Comparison of ENCODE assay signal across 22 mouse cellular contexts in genomic region chr12:28181265-28181664, GRCm38 (mm10).
DNase-seq lines count a peak whose midpoint lies in the region; ATAC-seq and TF ChIP-seq lines count a peak whose summit lies in the region.
"Had no signal": no experiment of that assay in that cellular context is flagged by ENCODE, and none has a peak within 500 bp of the region (broad histone marks: within the 10 kb centered on the region; RNA-seq: fewer than 3 reads in every experiment).

No protein-coding gene starts in this region.

- H3K4me1 ChIP-seq in liver, adult 2 months (ENCODE audit: control insufficient read depth, insufficient read depth, low read length): no peaks in the 10 kb centered on the region
- no peaks in the 10 kb centered on the region for H3K4me1 ChIP-seq in stomach, postnatal 0 days (replicated peaks; ENCODE audit: control insufficient read depth, insufficient read depth)
- H3K4me1 ChIP-seq: embryonic facial prominence, embryonic 10.5 days; forebrain, embryonic 12.5 days; heart, embryonic 15.5 days; midbrain, embryonic 10.5 days had no signal

- no peak for DNase-seq in gastrocnemius, adult 2 months
- DNase-seq in gastrocnemius, postnatal 4 days (ENCODE audit: low spot score in 2 of 2): no peak
- DNase-seq in liver, adult 2 months (ENCODE audit: extremely low read depth, low read depth, low spot score): peak; percentile 2
- no peak for DNase-seq in liver
- no peak for DNase-seq in Patski (ENCODE audit: low read depth, low spot score)
- no peak for DNase-seq in stomach, postnatal 0 days (ENCODE audit: low spot score)
- no peak for DNase-seq in T-cell, adult 2 months (ENCODE audit: low spot score)
- DNase-seq: cerebellum, postnatal 25 days; heart, adult 18-20 months; kidney, adult 2 months; kidney, postnatal 25 days; left cerebral cortex, postnatal 4 days; lung, adult 2 months; right cerebral cortex, adult 18-20 months had no signal

- no peaks in the 10 kb centered on the region for H3K79me2 ChIP-seq in liver, adult 2 months (ENCODE audit: control insufficient read depth, insufficient read depth, low read length)

- intact Hi-C loops in gastrocnemius, adult 2 months (cut with DNase I): no loop called here

- H3K36me3 ChIP-seq in liver, adult 2 months (ENCODE audit: control insufficient read depth, insufficient read depth, low read length): no peaks in the 10 kb centered on the region
- H3K36me3 ChIP-seq in stomach, postnatal 0 days (ENCODE audit: control insufficient read depth, insufficient read depth, low read length): no peaks in the 10 kb centered on the region
- H3K36me3 ChIP-seq: embryonic facial prominence, embryonic 10.5 days; forebrain, embryonic 12.5 days; G1E; heart, embryonic 15.5 days; midbrain, embryonic 10.5 days had no signal

- no peak overlapping the region for H3K4me2 ChIP-seq in stomach, postnatal 0 days (replicated peaks; ENCODE audit: low read depth)
- H3K4me2 ChIP-seq: forebrain, embryonic 12.5 days; heart, embryonic 15.5 days; liver, embryonic 11.5 days had no signal

- TF ChIP-seq CTCF in gastrocnemius, adult 2 months (IDR thresholded peaks at IDR 0.05): peak; percentile 12; the same call in 1 of the 2 replicates
- TF ChIP-seq CTCF in liver, adult 2 months (IDR thresholded peaks at IDR 0.05; ENCODE audit: low read depth, low read length): 0 out of 2 replicates have a peak, but pooled peaks have one; percentile 16
- peak; percentile 29 for TF ChIP-seq CTCF in Patski (IDR thresholded peaks at IDR 0.05)
- TF ChIP-seq CTCF in stomach, postnatal 0 days (IDR thresholded peaks at IDR 0.05; ENCODE audit: low read depth): peak; percentile 47

- CTCF ChIA-PET in Patski (lab: Charles Lee): interaction anchor here (1.7 kb wide), 1 partner anchor 40 kb away, joined by 4 read pairs; no protein-coding TSS in a partner anchor

- TF ChIP-seq POLR2A in liver, adult 2 months (IDR thresholded peaks at IDR 0.05; ENCODE audit: extremely low read depth, insufficient read depth, low read length): no peak

- H3K4me3 ChIP-seq in gastrocnemius, adult 2 months: no peak overlapping the region
- no peak overlapping the region for H3K4me3 ChIP-seq in liver, adult 2 months (ENCODE audit: insufficient read depth, low read depth, low read length)
- no peak overlapping the region for H3K4me3 ChIP-seq in stomach, postnatal 0 days (ENCODE audit: low read depth, low read length)
- H3K4me3 ChIP-seq: embryonic facial prominence, embryonic 10.5 days; forebrain, embryonic 12.5 days; heart, embryonic 15.5 days; left cerebral cortex, adult 2 months; midbrain, embryonic 10.5 days had no signal

- POLR2A ChIA-PET in Patski (lab: Charles Lee): no interaction called here

- H3K9ac ChIP-seq in liver, adult 2 months (ENCODE audit: low read depth, low read length): no peak overlapping the region
- no peak overlapping the region for H3K9ac ChIP-seq in stomach, postnatal 0 days (ENCODE audit: low read length)
- H3K9ac ChIP-seq: forebrain, embryonic 12.5 days; heart, embryonic 15.5 days had no signal

- no peaks in the 10 kb centered on the region for H3K27me3 ChIP-seq in liver, adult 2 months (ENCODE audit: control insufficient read depth, insufficient read depth, low read length)
- H3K27me3 ChIP-seq in Patski: no peaks in the 10 kb centered on the region
- H3K27me3 ChIP-seq in stomach, postnatal 0 days (ENCODE audit: control insufficient read depth, insufficient read depth, low read length): no peaks in the 10 kb centered on the region
- H3K27me3 ChIP-seq: forebrain, embryonic 12.5 days; heart, embryonic 15.5 days had no signal

- ATAC-seq in Patski: no peak
- no peak for ATAC-seq in stomach, postnatal 0 days (ENCODE audit: low FRiP score, low TSS enrichment)

- WGBS in liver, adult 2 months: 63% methylated on average over 2 of the region's 2 CpGs
- WGBS in stomach, postnatal 0 days: 57% methylated on average over 2 of the region's 2 CpGs

- TF ChIP-seq EP300 in stomach, postnatal 0 days (optimal IDR thresholded peaks at IDR 0.05): no peak

- in situ Hi-C loops in Patski (cut with MboI; ENCODE audit: low pct_unique_long_range_greater_than_20kb): no loop called here

- no peak overlapping the region for H3K27ac ChIP-seq in gastrocnemius, adult 2 months
- no peak overlapping the region for H3K27ac ChIP-seq in liver, adult 2 months (replicated peaks; ENCODE audit: insufficient read depth, low read depth, low read length)
- no peak overlapping the region for H3K27ac ChIP-seq in stomach, postnatal 0 days (replicated peaks)
- H3K27ac ChIP-seq: embryonic facial prominence, embryonic 10.5 days; forebrain, embryonic 12.5 days; heart, embryonic 15.5 days; left cerebral cortex, adult 2 months; macrophage; midbrain, embryonic 10.5 days had no signal

- H3K9me3 ChIP-seq in stomach, postnatal 0 days (ENCODE audit: control insufficient read depth, low read length): no peaks in the 10 kb centered on the region
- H3K9me3 ChIP-seq: embryonic facial prominence, embryonic 10.5 days; forebrain, embryonic 12.5 days; heart, embryonic 15.5 days; midbrain, embryonic 10.5 days had no signal
